Mouse (Mus musculus) thymus, postnatal 14 days (tissue): ENCODE data around the gene Clstn2.

Source experiments
- DNase-seq: peaks from one replicate; pipeline ENCODE4 v3.0.0; 2021

Clstn2 gene

GRCm38 (mm10) chr9:97439872-97440636 is 592.9 kb downstream of the Clstn2 start:
- DNase-seq: no peak

- no peak for DNase-seq
Measured at GRCm38 (mm10) chr9:97434666-97435065, 598.3 kb downstream of the Clstn2 start.

GRCm38 (mm10) chr9:97429885-97430449 is 603.0 kb downstream of the Clstn2 start:
- no peak for DNase-seq

GRCm38 (mm10) chr9:97428127-97428526 is 604.9 kb downstream of the Clstn2 start:
- no peak for DNase-seq

- DNase-seq: no peak
Measured at GRCm38 (mm10) chr9:97420896-97421295, 612.1 kb downstream of the Clstn2 start.

- DNase-seq: no peak
Measured at GRCm38 (mm10) chr9:97414876-97415668, 617.9 kb downstream of the Clstn2 start.

- no peak for DNase-seq
Measured at GRCm38 (mm10) chr9:97408142-97408541, 624.8 kb downstream of the Clstn2 start.
